Mouse (Mus musculus): ENCODE results near the gene Cox10. TPM values are rescaled to one million over a fixed set of nuclear protein-coding genes. Genes with fewer than 3 reads are reported as not detected.

The Cox10 gene
- total and polyA plus RNA-seq, 2 experiments from 2014 or later = 21.5 to 36.4 TPM

GRCm38 (mm10) chr11:64035709-64036108 lies 43.6 kb downstream of the Cox10 start:
- no peaks in the 10 kb centered on the region for H3K36me3 ChIP-seq (ENCODE audit: insufficient read depth, low read length)
- no peaks in the 10 kb centered on the region for H3K9me3 ChIP-seq (ENCODE audit: low read length)
- H3K27me3 ChIP-seq (ENCODE audit: insufficient read depth, low read length) = no peaks in the 10 kb centered on the region
- no peak overlapping the region for H3K4me3 ChIP-seq (ENCODE audit: low read depth, low read length)
- no peak overlapping the region for H3K27ac ChIP-seq (ENCODE audit: low read depth, low read length)
- H3K4me2 ChIP-seq (ENCODE audit: low read depth, low read length, poor library complexity, severe bottlenecking) = no peak overlapping the region
- no peak overlapping the region for H3K9ac ChIP-seq (replicated peaks; ENCODE audit: low read length, poor library complexity, severe bottlenecking)
- WGBS = 96% methylated on average over 4 of the region's 4 CpGs
- no peaks in the 10 kb centered on the region for H3K4me1 ChIP-seq (ENCODE audit: insufficient read depth, low read length)
- DNase-seq (ENCODE audit: low spot score) (no peak), ATAC-seq (ENCODE audit: low FRiP score) (no peak)
- TF ChIP-seq CTCF (IDR thresholded peaks at IDR 0.05) = no peak

GRCm38 (mm10) chr11:64034686-64035085 lies 44.6 kb downstream of the Cox10 start:
- Histone ChIP-seq H3K9ac (replicated peaks; ENCODE audit: low read length, poor library complexity, severe bottlenecking) (no peak overlapping the region), H3K4me3 (ENCODE audit: low read depth, low read length) (no peak overlapping the region)
- WGBS = 92% methylated on average over 5 of the region's 5 CpGs

DNA sequence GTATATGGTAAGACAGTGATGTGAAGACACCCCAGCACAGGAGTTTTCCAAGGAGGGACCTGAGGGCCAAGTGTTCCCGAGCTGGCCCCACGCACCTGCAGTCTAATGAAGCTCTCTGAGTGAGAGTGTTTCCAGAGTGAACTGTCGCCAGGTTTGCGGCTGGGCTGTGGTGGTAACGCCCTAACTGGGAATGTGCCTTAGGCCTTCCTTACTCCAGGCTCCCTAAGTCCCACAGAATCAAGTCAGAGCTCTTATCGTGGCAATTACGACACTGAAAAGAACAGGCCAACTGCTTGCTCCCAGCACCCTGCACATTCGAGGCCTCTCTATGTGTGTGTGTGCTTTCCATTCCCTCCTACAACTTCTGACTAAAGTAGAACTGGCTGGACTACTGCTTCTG lies 51.8 kb downstream of the Cox10 start:
- ATAC-seq (ENCODE audit: low FRiP score) (no peak), DNase-seq (ENCODE audit: low spot score) (no peak)
- H3K4me1 ChIP-seq (ENCODE audit: insufficient read depth, low read length) = peaks cover 6% of the 10 kb centered on the region
- WGBS = 80% methylated on average over 8 of the region's 8 CpGs
- H3K27ac ChIP-seq (ENCODE audit: low read depth, low read length) = no peak overlapping the region
- H3K27me3 ChIP-seq (ENCODE audit: insufficient read depth, low read length) = no peaks in the 10 kb centered on the region
- H3K36me3 ChIP-seq (ENCODE audit: insufficient read depth, low read length) = no peaks in the 10 kb centered on the region
- no peak for TF ChIP-seq CTCF (IDR thresholded peaks at IDR 0.05)
- H3K4me2 ChIP-seq (ENCODE audit: low read depth, low read length, poor library complexity, severe bottlenecking) = no peak overlapping the region
- H3K9ac ChIP-seq (replicated peaks; ENCODE audit: low read length, poor library complexity, severe bottlenecking) = no peak overlapping the region
- H3K9me3 ChIP-seq (ENCODE audit: low read length) = no peaks in the 10 kb centered on the region
- no peak overlapping the region for H3K4me3 ChIP-seq (ENCODE audit: low read depth, low read length)

More at GRCm38 (mm10) chr11:64034686-64035085, 44.6 kb downstream of the Cox10 start:
- H3K27ac ChIP-seq (ENCODE audit: low read depth, low read length) = no peak overlapping the region
- TF ChIP-seq CTCF (IDR thresholded peaks at IDR 0.05) = no peak
- DNase-seq (ENCODE audit: low spot score) = no peak
- ATAC-seq (ENCODE audit: low FRiP score) = no peak
- no peaks in the 10 kb centered on the region for H3K9me3 ChIP-seq (ENCODE audit: low read length)
- H3K4me1 ChIP-seq (ENCODE audit: insufficient read depth, low read length) = no peaks in the 10 kb centered on the region
- no peak overlapping the region for H3K4me2 ChIP-seq (ENCODE audit: low read depth, low read length, poor library complexity, severe bottlenecking)
- H3K27me3 ChIP-seq (ENCODE audit: insufficient read depth, low read length) = no peaks in the 10 kb centered on the region
- H3K36me3 ChIP-seq (ENCODE audit: insufficient read depth, low read length) = no peaks in the 10 kb centered on the region

DNA sequence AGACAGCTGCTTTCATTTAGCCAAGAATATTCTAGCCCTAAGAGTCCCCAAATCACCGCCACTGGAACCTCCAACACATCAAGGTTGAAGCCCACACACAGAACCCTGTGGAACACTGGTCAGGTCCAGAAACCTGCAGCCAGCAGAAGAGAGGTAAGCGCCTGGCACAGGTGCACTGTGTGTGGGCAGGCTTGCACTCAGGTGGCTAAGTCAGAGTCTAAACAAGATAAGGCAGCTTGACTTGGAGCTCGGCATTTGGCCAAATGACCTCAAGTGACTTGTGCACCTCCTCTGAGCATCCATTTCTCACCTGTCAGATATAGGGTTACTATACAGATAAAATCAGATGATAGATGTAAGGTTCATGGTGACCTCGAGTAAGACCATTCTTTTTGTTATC lies 53.4 kb downstream of the Cox10 start:
- Histone ChIP-seq H3K9ac (replicated peaks; ENCODE audit: low read length, poor library complexity, severe bottlenecking) (no peak overlapping the region), H3K4me1 (ENCODE audit: insufficient read depth, low read length) (peaks cover 6% of the 10 kb centered on the region), H3K27ac (ENCODE audit: low read depth, low read length) (no peak overlapping the region), H3K36me3 (ENCODE audit: insufficient read depth, low read length) (no peaks in the 10 kb centered on the region), H3K4me3 (ENCODE audit: low read depth, low read length) (no peak overlapping the region), H3K4me2 (ENCODE audit: low read depth, low read length, poor library complexity, severe bottlenecking) (no peak overlapping the region), H3K27me3 (ENCODE audit: insufficient read depth, low read length) (no peaks in the 10 kb centered on the region), H3K9me3 (ENCODE audit: low read length) (no peaks in the 10 kb centered on the region)
- TF ChIP-seq CTCF (IDR thresholded peaks at IDR 0.05) = no peak
- DNase-seq (ENCODE audit: low spot score) (no peak), ATAC-seq (ENCODE audit: low FRiP score) (no peak)
- WGBS = 94% methylated on average over 4 of the region's 4 CpGs

- no peaks in the 10 kb centered on the region for H3K36me3 ChIP-seq (ENCODE audit: insufficient read depth, low read length)
- TF ChIP-seq CTCF (IDR thresholded peaks at IDR 0.05) = no peak
- no peak overlapping the region for H3K27ac ChIP-seq (ENCODE audit: low read depth, low read length)
- H3K4me1 ChIP-seq (ENCODE audit: insufficient read depth, low read length) = peaks cover 6% of the 10 kb centered on the region
- DNase-seq (ENCODE audit: low spot score) (no peak), ATAC-seq (ENCODE audit: low FRiP score) (no peak)
- H3K9me3 ChIP-seq (ENCODE audit: low read length) = no peaks in the 10 kb centered on the region
- no peak overlapping the region for H3K9ac ChIP-seq (replicated peaks; ENCODE audit: low read length, poor library complexity, severe bottlenecking)
- H3K4me2 ChIP-seq (ENCODE audit: low read depth, low read length, poor library complexity, severe bottlenecking) = no peak overlapping the region
- 58% methylated on average over 7 of the region's 7 CpGs for WGBS
- H3K27me3 ChIP-seq (ENCODE audit: insufficient read depth, low read length) = no peaks in the 10 kb centered on the region
- H3K4me3 ChIP-seq (ENCODE audit: low read depth, low read length) = no peak overlapping the region
These were observed 54.7 kb downstream of the Cox10 start for GRCm38 (mm10) chr11:64024575-64024974.

DNA sequence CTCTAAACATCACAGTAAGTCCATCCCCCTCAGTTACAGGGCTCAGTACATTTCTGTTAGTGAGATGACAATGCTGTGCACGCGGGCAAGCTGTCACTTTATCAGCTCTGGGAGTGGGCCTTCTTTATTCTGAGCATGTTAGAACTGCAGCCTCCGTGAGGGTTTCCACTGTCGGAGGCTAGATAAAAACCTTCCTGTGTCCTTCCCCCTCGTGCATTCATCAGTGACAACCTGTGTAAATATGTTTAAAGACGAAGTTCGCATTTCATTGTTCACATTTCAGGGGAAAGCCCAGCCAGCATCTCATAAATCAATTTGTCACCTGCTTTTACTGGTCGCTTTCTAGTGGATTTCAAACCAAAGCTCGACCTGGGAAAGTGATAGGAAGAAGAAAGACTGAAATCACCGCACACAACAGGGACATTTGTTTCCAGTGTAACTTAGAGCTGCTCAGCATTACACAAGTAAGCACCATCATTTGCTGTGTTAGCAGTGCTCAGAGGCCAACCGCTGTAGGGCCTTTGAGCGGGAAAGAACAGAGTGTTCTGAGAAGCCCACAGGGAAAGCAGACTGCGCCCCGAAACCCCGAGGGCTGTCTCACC lies 55.8 kb downstream of the Cox10 start:
- ATAC-seq (ENCODE audit: low FRiP score) (no peak), DNase-seq (ENCODE audit: low spot score) (no peak)
- no peaks in the 10 kb centered on the region for H3K27me3 ChIP-seq (ENCODE audit: insufficient read depth, low read length)
- WGBS = 34% methylated on average over 15 of the region's 15 CpGs
- no peaks in the 10 kb centered on the region for H3K9me3 ChIP-seq (ENCODE audit: low read length)
- H3K4me2 ChIP-seq (ENCODE audit: low read depth, low read length, poor library complexity, severe bottlenecking) = no peak overlapping the region
- no peak overlapping the region for H3K9ac ChIP-seq (replicated peaks; ENCODE audit: low read length, poor library complexity, severe bottlenecking)
- no peak for TF ChIP-seq CTCF (IDR thresholded peaks at IDR 0.05)
- no peaks in the 10 kb centered on the region for H3K36me3 ChIP-seq (ENCODE audit: insufficient read depth, low read length)
- no peak overlapping the region for H3K4me3 ChIP-seq (ENCODE audit: low read depth, low read length)
- peaks cover 6% of the 10 kb centered on the region for H3K4me1 ChIP-seq (ENCODE audit: insufficient read depth, low read length)
- no peak overlapping the region for H3K27ac ChIP-seq (ENCODE audit: low read depth, low read length)

Measured in midbrain, postnatal 0 days (tissue).